Mouse (Mus musculus) layer of hippocampus, postnatal 10 days (tissue): ENCODE data around the gene Tmem131l. TPM values are rescaled to one million over a fixed set of nuclear protein-coding genes. Genes with fewer than 3 reads are reported as not detected.
"Not testable (repeated sequence)": the region's sequence is repeated elsewhere in the genome, so short reads cannot be mapped to it uniquely, and the experiment has no call there.

Source experiments
- DNase-seq, 2 experiments: peaks; one replicate each; pipeline ENCODE4 v3.0.0; 2021; ENCODE audit warnings: low spot score in 2 of 2
- total RNA-seq, 2 experiments: library from RNA; stranded (reverse); gene quantifications; 2 replicates each; pipeline ENCODE4 v1.2.3; 2021

Tmem131l gene
- total RNA-seq, 2 experiments from 2014 or later: 45.4 to 47.6 TPM

GRCm38 (mm10) chr3:83869776-83870175, 170.2 kb downstream of the Tmem131l start:
- DNase-seq: no peak

- DNase-seq: not testable (repeated sequence)
Observed at GRCm38 (mm10) chr3:83867026-83867425, 172.9 kb downstream of the Tmem131l start.

GRCm38 (mm10) chr3:83865216-83865615, 174.8 kb downstream of the Tmem131l start:
- DNase-seq: no peak

GRCm38 (mm10) chr3:83864064-83864548, 175.9 kb downstream of the Tmem131l start:
- no peak for DNase-seq

GRCm38 (mm10) chr3:83862956-83863355, 177.0 kb downstream of the Tmem131l start:
- DNase-seq: peak in 1 of 2 experiments; percentile 18

GRCm38 (mm10) chr3:83859595-83859994, 180.4 kb downstream of the Tmem131l start:
- DNase-seq: no peak

GRCm38 (mm10) chr3:83859071-83859470, 180.9 kb downstream of the Tmem131l start:
- no peak for DNase-seq

GRCm38 (mm10) chr3:83857621-83858020, 182.4 kb downstream of the Tmem131l start:
- DNase-seq: no peak

GRCm38 (mm10) chr3:83855643-83856042, 184.3 kb downstream of the Tmem131l start:
- DNase-seq: no peak

GRCm38 (mm10) chr3:83849341-83849740, 190.6 kb downstream of the Tmem131l start:
- no peak for DNase-seq

Other genes with a start within 250 kb of the Tmem131l start
- gene Tlr2, start 198.4 kb downstream of the Tmem131l start, total RNA-seq: under 1 TPM; 0.80 to 0.87 TPM
- gene Mnd1, start 115.6 kb upstream of the Tmem131l start, total RNA-seq: 1 to 10 TPM; 2.8 to 3.1 TPM
- not detected for gene Gm6525, start 133.9 kb upstream of the Tmem131l start, total RNA-seq